Mouse (Mus musculus) left cerebral cortex, postnatal 36 days (tissue): ENCODE data around the gene Ncan. TPM values are rescaled to one million over a fixed set of nuclear protein-coding genes. Genes with fewer than 3 reads are reported as not detected.
A peak's percentile ranks its signal among the peaks of the same experiment; 100 is the strongest.

Experiments used
- microRNA-seq: library from miRNA; unstranded; fragments of <30 nt; microRNA quantifications from one replicate; pipeline ENCODE4 v1.2.0, GENCODE M21; 2022
- total RNA-seq, 2 experiments: library from RNA; stranded (reverse); gene quantifications; 2 replicates each; pipeline ENCODE4 v1.2.3; 2021

Ncan gene
- total RNA-seq, 2 experiments from 2014 or later = 192 to 201 TPM

Small RNA genes within 50 kb of the gene (microRNA-seq; reads per million reads assigned to microRNA genes)
- gene Mir7066 = 23.6 reads per million, percentile 42 among the genes with 10 or more reads in this experiment

Other genes with a start within 250 kb of the Ncan start
- gene Cilp2, start 233.2 kb downstream of the Ncan start, total RNA-seq = 1 to 10 TPM in 1 of 2 experiments, under 1 TPM in 1; 0.91 to 1.0 TPM
- gene Tssk6, start 218.7 kb downstream of the Ncan start, total RNA-seq = under 1 TPM in 1 of 2 experiments, not detected in 1; 0.32 TPM
- gene Ndufa13, start 218.3 kb downstream of the Ncan start, total RNA-seq = 100 to 1,000 TPM; 144 to 161 TPM
- gene Yjefn3, start 218.2 kb downstream of the Ncan start, total RNA-seq = 10 to 100 TPM; 23.7 to 31.3 TPM
- gene Gatad2a, start 124.5 kb downstream of the Ncan start, total RNA-seq = 10 to 100 TPM; 27.3 to 27.6 TPM
- gene Mau2, start 78.1 kb downstream of the Ncan start, total RNA-seq = 10 to 100 TPM; 71.3 to 78.7 TPM
- gene Sugp1, start 78.1 kb downstream of the Ncan start, total RNA-seq = 10 to 100 TPM; 48.5 to 53.4 TPM
- gene Tm6sf2, start 47.9 kb downstream of the Ncan start, total RNA-seq = 1 to 10 TPM; 1.5 TPM
- gene Hapln4, start 37.4 kb downstream of the Ncan start, total RNA-seq = 10 to 100 TPM; 78.4 to 95.6 TPM
- gene Nr2c2ap, start 10.5 kb upstream of the Ncan start, total RNA-seq = 10 to 100 TPM; 18.5 to 27.4 TPM
- gene Rfxank, start 18.3 kb upstream of the Ncan start, total RNA-seq = 10 to 100 TPM; 12.7 to 16.7 TPM
- 10 to 100 TPM; 47.9 to 50.5 TPM for gene Borcs8, start 18.6 kb upstream of the Ncan start, total RNA-seq
- under 1 TPM; 0.61 to 0.64 TPM for gene Mef2b, start 18.8 kb upstream of the Ncan start, total RNA-seq
- 10 to 100 TPM; 42.9 to 60.1 TPM for gene Tmem161a, start 51.5 kb upstream of the Ncan start, total RNA-seq
- gene Slc25a42, start 91.4 kb upstream of the Ncan start, total RNA-seq = 10 to 100 TPM; 29.7 to 45.9 TPM
- 100 to 1,000 TPM; 105 to 126 TPM for gene Sugp2, start 113.4 kb upstream of the Ncan start, total RNA-seq
- gene Armc6, start 113.6 kb upstream of the Ncan start, total RNA-seq = 10 to 100 TPM; 37.4 to 42.2 TPM
- 1 to 10 TPM; 9.1 to 9.6 TPM for gene Homer3, start 162.0 kb upstream of the Ncan start, total RNA-seq
- gene Ddx49, start 181.6 kb upstream of the Ncan start, total RNA-seq = 10 to 100 TPM; 47.8 to 49.8 TPM
- 100 to 1,000 TPM; 124 to 139 TPM for gene Cope, start 181.6 kb upstream of the Ncan start, total RNA-seq
- 100 to 1,000 TPM; 101 to 104 TPM for gene Cers1, start 194.9 kb upstream of the Ncan start, total RNA-seq
- gene Gdf1, start 208.9 kb upstream of the Ncan start, total RNA-seq = 10 to 100 TPM; 15.3 to 23.7 TPM
- 10 to 100 TPM; 59.2 to 66.3 TPM for gene Upf1, start 232.4 kb upstream of the Ncan start, total RNA-seq